Mouse (Mus musculus) kidney, postnatal 0 days (tissue): Measurements from ENCODE around the gene Gm10491. TPM values are rescaled to one million over a fixed set of nuclear protein-coding genes. Genes with fewer than 3 reads are reported as not detected.

ENCODE experiments used
- ATAC-seq: fragments of 200-750 bp; cut with Nextera tagmentation; replicated peaks from 2 replicates; pipeline ENCODE4 v1.8.0; 2017; ENCODE audit warnings: low read depth, moderate number of reproducible peaks, moderate TSS enrichment, moderate library complexity; ENCODE audit not compliant: low FRiP score
- DNase-seq: peaks from one replicate; pipeline ENCODE4 v3.0.0-alpha.2; 2016; ENCODE audit warnings: low spot score
- H3K27ac ChIP-seq: fragments of 300-500 bp; sonication (generic); 2 replicates; pipeline ENCODE4 v1.5.1; 2014; ENCODE audit warnings: mild to moderate bottlenecking
- H3K27me3 ChIP-seq: fragments of 300-500 bp; sonication (generic); 2 replicates; pipeline ENCODE4 v1.6.1; 2014; ENCODE audit warnings: low read length, mixed read lengths; ENCODE audit not compliant: insufficient read depth
- H3K36me3 ChIP-seq: fragments of 300-500 bp; sonication (generic); 2 replicates; pipeline ENCODE4 v1.6.1; 2014; ENCODE audit warnings: low read length, mixed read lengths; ENCODE audit not compliant: insufficient read depth
- H3K4me1 ChIP-seq: fragments of 300-500 bp; sonication (generic); replicated peaks from 2 replicates; pipeline ENCODE4 v1.6.1; 2014; ENCODE audit warnings: antibody characterized with exemption, low read length, mixed read lengths; ENCODE audit not compliant: insufficient read depth
- H3K4me2 ChIP-seq: fragments of 300-500 bp; sonication (generic); 2 replicates; pipeline ENCODE4 v1.6.1; 2014; ENCODE audit warnings: mild to moderate bottlenecking, low read length, moderate library complexity, mixed read lengths
- H3K4me3 ChIP-seq: fragments of 300-500 bp; sonication (generic); replicated peaks from 2 replicates; pipeline ENCODE4 v1.5.1; 2014; ENCODE audit warnings: low read depth, low read length
- H3K9ac ChIP-seq: fragments of 300-500 bp; sonication (generic); 2 replicates; pipeline ENCODE4 v1.6.1; 2014; ENCODE audit warnings: low read depth, low read length
- H3K9me3 ChIP-seq: fragments of 300-500 bp; sonication (generic); replicated peaks from 2 replicates; pipeline ENCODE4 v1.6.1; 2016; ENCODE audit warnings: low read length, inconsistent platforms, mixed read lengths
- CTCF ChIP-seq: IDR thresholded peaks from 2 replicates; pipeline ENCODE4 v1.5.1; 2016; ENCODE audit warnings: antibody characterized with exemption, low read depth, mild to moderate bottlenecking, moderate library complexity
- WGBS: fragments of 180-500 bp; shearing (Covaris S2); extraction: QIAGEN DNeasy Blood & Tissue Kit; methylation state at CpG from one replicate; pipeline ENCODE4 v1.1.7; 2014; 5-methylcytosine and 5-hydroxymethylcytosine counted together
- polyA plus RNA-seq: library from polyadenylated mRNA; unstranded; fragments of >200 nt; fragmentation: Nextera tagmentation; extraction: Ambion mirVana; gene quantifications from 2 replicates; pipeline ENCODE4 v1.2.1, GENCODE M21; 2015

Gm10491 gene
- polyA plus RNA-seq = not detected in 2 replicates

DNA sequence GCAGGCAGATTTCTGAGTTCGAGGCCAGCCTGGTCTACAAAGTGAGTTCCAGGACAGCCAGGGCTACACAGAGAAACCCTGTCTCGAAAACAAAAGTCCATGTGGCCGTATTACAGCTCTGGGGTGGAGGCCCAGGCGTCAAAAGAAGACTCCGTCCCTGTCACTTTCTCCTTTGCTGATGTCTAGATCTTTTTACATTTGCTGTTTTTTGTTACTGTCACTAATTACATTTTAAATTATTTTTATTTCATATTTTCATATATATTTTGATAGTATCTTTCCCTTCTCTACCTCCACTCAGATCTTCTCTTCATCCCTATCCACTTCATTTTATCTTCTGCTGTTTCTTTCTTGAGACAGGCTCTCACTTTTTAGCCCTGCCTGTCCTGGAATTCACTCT lies at the start of gene Gm10491:
Gm10491 (minus strand) TSS at position 101 of the 400 bp plus-strand sequence.
- DNase-seq = no peak
- Histone ChIP-seq H3K9me3 (no peaks in the 10 kb centered on the region), H3K36me3 (no peaks in the 10 kb centered on the region), H3K27ac (no peak within 1 kb of the TSS), H3K27me3 (no peaks in the 10 kb centered on the region), H3K9ac (no peak within 1 kb of the TSS), H3K4me2 (no peak within 1 kb of the TSS), H3K4me3 (no peak within 1 kb of the TSS), H3K4me1 (no peaks in the 10 kb centered on the region)
- ATAC-seq = no peak
- WGBS = 83% methylated on average over 5 of the region's 5 CpGs
- TF ChIP-seq CTCF = no peak

DNA sequence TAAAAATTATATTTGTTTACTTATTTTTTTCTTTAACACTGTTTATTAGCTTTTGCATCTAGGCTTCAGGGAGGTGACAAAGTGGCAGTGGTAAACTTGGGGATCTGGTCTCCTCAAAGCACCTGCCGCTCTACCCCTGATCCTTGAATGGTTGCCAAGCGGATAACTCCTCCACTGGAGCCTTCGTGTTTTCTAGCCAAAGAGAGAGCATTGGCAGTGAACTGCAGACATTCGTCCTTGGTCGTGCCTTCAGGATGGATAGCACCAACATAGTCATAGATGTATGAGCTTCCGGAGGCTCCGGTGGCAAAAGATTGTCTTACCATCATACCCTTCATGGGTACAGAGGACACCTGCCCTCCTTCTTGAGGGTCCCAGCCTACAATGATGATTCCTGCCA lies 42.5 kb upstream of the Gm10491 start:
- no peak overlapping the region for H3K27ac ChIP-seq
- no peaks in the 10 kb centered on the region for H3K9me3 ChIP-seq
- ATAC-seq = no peak
- WGBS = 86% methylated on average over 7 of the region's 7 CpGs
- H3K27me3 ChIP-seq = no peaks in the 10 kb centered on the region
- no peak for DNase-seq
- H3K4me1 ChIP-seq = no peaks in the 10 kb centered on the region
- H3K4me3 ChIP-seq = no peak overlapping the region
- no peaks in the 10 kb centered on the region for H3K36me3 ChIP-seq
- H3K9ac ChIP-seq = no peak overlapping the region
- no peak for TF ChIP-seq CTCF
- no peak overlapping the region for H3K4me2 ChIP-seq

DNA sequence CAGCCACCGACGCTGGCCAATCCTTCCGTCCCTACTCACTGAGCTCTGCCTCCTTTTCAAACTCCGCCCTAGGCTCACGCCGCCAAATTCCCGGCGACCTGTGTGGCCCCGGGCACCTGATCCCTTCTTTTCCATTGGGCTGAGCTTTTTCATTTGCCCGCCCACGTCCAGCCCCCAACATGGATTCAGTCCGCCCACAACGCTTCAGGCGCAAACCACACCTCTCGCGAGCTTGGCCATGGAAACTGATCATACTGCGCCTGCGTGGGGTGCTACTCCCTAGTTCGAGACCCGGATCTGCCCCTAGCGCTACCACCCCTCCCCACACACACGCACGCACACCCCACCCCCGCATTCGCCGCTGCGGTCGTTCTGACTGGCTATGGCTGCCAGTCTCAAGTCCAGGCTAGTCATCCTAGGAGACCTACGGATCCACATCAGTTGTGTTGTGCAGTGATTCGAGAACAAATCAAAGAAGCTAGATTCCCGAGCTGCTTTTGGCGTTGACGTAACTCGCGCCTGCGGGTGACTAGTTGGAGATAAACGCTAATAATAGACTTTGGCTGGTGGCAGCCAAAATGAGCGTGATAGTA lies 40.4 kb upstream of the Gm10491 start:
- 26% methylated on average over 38 of the region's 38 CpGs for WGBS
- Histone ChIP-seq H3K27me3 (no peaks in the 10 kb centered on the region), H3K36me3 (no peaks in the 10 kb centered on the region), H3K4me1 (no peaks in the 10 kb centered on the region), H3K4me3 (peak overlapping the region; percentile 38), H3K4me2 (peak overlapping the region; percentile 53), H3K9ac (peak overlapping the region; percentile 53; the same call in 1 of the 2 replicates), H3K9me3 (no peaks in the 10 kb centered on the region), H3K27ac (no peak overlapping the region)
- TF ChIP-seq CTCF = no peak
- DNase-seq (peak; percentile 96), ATAC-seq (peak; percentile 97; the same call in 1 of the 2 replicates)

DNA sequence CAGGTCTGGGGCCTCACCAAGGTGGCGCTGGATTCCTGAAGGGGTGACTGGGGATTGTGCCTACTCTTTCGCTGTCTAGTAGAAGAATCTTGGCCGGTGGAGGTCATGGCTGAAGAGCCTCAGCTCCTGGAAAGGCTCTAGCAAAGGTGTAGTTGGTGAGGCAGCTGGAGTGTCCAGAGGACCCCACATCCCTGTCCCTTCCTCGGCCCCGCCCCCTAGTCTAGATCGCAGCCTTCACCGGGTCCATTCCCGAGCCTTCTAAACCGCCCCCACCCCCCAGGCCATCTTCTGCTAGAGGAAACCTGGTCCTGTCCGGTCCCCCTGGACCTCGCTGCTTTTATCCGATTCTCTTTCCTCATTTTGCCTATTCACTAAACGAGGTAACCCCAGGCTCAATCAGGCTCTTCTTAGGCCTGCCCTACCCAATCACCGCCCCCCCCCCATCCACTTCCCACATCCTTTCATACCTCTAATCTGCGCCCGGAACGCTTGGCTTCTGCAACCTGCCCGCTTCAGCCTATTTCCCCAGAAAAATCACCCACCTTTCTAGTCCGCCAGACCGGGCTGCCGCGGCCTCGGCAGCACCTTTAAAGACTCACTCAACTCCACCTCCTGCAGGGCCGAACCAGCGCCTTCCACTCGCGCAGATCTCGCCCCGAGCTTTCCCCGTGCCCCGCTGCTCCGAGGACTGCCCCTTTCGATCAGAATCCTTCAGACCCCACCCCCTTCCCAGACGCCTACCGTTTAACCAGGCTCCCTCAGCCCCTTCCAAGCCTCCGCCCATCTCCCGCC lies 39.7 kb upstream of the Gm10491 start, which contains the start of gene Hdac6:
Hdac6 (minus strand) TSS at position 782 of the 792 bp plus-strand sequence.
- Histone ChIP-seq H3K9ac (peak within 1 kb of the TSS; percentile 53), H3K27ac (peak within 1 kb of the TSS; percentile 64), H3K36me3 (no peaks in the 10 kb centered on the region), H3K9me3 (no peaks in the 10 kb centered on the region), H3K4me3 (peak within 1 kb of the TSS; percentile 38), H3K27me3 (no peaks in the 10 kb centered on the region), H3K4me2 (peak within 1 kb of the TSS; percentile 53), H3K4me1 (no peaks in the 10 kb centered on the region)
- ATAC-seq (peak; percentile 33), DNase-seq (no peak)
- 30% methylated on average over 36 of the region's 37 CpGs for WGBS
- no peak for TF ChIP-seq CTCF

DNA sequence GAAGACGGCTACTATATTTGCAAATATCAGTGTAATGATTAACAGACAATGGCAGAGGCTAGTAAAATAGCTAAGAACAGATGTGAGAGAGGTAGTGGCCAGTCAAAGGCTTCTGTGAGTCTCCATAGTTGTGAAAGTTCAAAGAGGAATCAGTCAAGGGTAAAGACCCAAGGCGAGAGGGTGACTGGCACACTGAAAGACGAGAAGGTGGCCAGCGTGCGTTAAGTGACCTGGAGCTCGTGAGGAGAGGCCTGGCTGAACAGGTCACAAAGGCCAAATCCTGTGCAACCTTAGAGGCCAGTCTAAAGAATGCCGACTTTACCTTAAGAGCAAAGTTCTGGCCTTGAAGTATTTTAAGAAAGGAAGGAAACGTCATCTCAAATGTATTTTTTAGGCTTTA lies 38.0 kb upstream of the Gm10491 start:
- 58% methylated on average over 8 of the region's 8 CpGs for WGBS
- H3K9ac ChIP-seq = no peak overlapping the region
- H3K36me3 ChIP-seq = no peaks in the 10 kb centered on the region
- no peak overlapping the region for H3K4me2 ChIP-seq
- H3K27ac ChIP-seq = no peak overlapping the region
- TF ChIP-seq CTCF = no peak
- H3K27me3 ChIP-seq = no peaks in the 10 kb centered on the region
- no peak for DNase-seq
- H3K4me3 ChIP-seq = no peak overlapping the region
- H3K4me1 ChIP-seq = no peaks in the 10 kb centered on the region
- ATAC-seq = no peak
- H3K9me3 ChIP-seq = no peaks in the 10 kb centered on the region

DNA sequence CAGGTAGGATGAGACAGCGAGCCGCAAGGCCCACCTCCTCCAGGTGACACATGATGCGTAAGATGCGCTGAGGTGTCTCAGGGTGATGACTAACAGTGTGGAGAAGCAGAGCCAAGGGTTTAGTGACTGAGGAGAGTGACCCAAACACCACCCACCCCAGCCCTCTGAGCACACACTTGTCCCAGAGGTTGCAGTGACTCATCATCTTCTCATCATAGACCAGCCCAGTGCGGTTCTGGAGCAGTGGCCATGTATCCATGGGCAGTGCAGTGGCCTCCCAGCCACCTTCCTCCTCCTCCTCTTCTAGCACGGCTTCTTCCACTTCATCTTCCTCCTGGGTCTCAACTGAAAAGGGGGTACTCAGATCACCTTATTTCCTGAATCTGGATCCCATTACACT lies 30.0 kb upstream of the Gm10491 start:
- ATAC-seq = no peak
- H3K4me2 ChIP-seq = no peak overlapping the region
- no peak for TF ChIP-seq CTCF
- H3K27ac ChIP-seq = no peak overlapping the region
- 0 out of 2 replicates have a peak, but pooled peaks cover 4% of the 10 kb centered on the region for H3K36me3 ChIP-seq
- no peaks in the 10 kb centered on the region for H3K27me3 ChIP-seq
- H3K4me3 ChIP-seq = no peak overlapping the region
- WGBS = 90% methylated on average over 6 of the region's 6 CpGs
- no peaks in the 10 kb centered on the region for H3K4me1 ChIP-seq
- no peaks in the 10 kb centered on the region for H3K9me3 ChIP-seq
- no peak overlapping the region for H3K9ac ChIP-seq
- no peak for DNase-seq
